Comparison of ENCODE assay signal across 9 mouse cellular contexts in genomic region chr5:112575151-112575915, GRCm38 (mm10). TPM values are rescaled to one million over a fixed set of nuclear protein-coding genes. Genes with fewer than 3 reads are reported as not detected.
DNase-seq lines count a peak whose midpoint lies in the region; TF ChIP-seq lines count a peak whose summit lies in the region.
"Had no signal": no experiment of that assay in that cellular context is flagged by ENCODE, and none has a peak within 500 bp of the region (broad histone marks: within the 10 kb centered on the region; RNA-seq: fewer than 3 reads in every experiment).

No protein-coding gene starts in this region.

- WGBS in thymus, adult 2 months: 16% methylated on average over 12 of the region's 12 CpGs

- H3K27me3 ChIP-seq in thymus, adult 2 months (ENCODE audit: control insufficient read depth, insufficient read depth, low read length): peaks cover 2% of the 10 kb centered on the region; the same call in 1 of the 2 replicates

- DNase-seq in layer of hippocampus, adult 2 months (ENCODE audit: low spot score in 2 of 2): no peak
- no peak for DNase-seq in layer of hippocampus, adult 9-10 months (ENCODE audit: low spot score)
- DNase-seq in brain, embryonic 14.5 days (ENCODE audit: low read depth): peak; percentile 63
- DNase-seq in embryo, embryonic 9.5 days (ENCODE audit: extremely low spot score): peak; percentile 61
- peak; percentile 28 to 36 for DNase-seq in lung, postnatal 4 days
- no peak for DNase-seq in spleen, postnatal 36 days (ENCODE audit: low spot score in 2 of 2)
- DNase-seq in thymus, adult 2 months: no peak
- no peak for DNase-seq in heart, adult 8-10 months (ENCODE audit: low spot score)

- H3K4me1 ChIP-seq in thymus, adult 2 months (replicated peaks; ENCODE audit: control insufficient read depth, insufficient read depth, low read length): no peaks in the 10 kb centered on the region

- H3K27ac ChIP-seq in layer of hippocampus, adult 2 months: peak overlapping the region; percentile 99
- no peak overlapping the region for H3K27ac ChIP-seq in thymus, adult 2 months (ENCODE audit: control insufficient read depth, insufficient read depth, low read length)
- H3K27ac ChIP-seq: liver, embryonic 14.5 days had no signal

- H3K4me3 ChIP-seq in layer of hippocampus, adult 2 months: peak overlapping the region; percentile 69
- no peak overlapping the region for H3K4me3 ChIP-seq in thymus, adult 2 months (ENCODE audit: control insufficient read depth, insufficient read depth, low read length)

- no peaks in the 10 kb centered on the region for H3K36me3 ChIP-seq in thymus, adult 2 months (ENCODE audit: control insufficient read depth, insufficient read depth, low read length)

- TF ChIP-seq CTCF in layer of hippocampus, adult 2 months (conservative IDR thresholded peaks at IDR 0.05): no peak
- TF ChIP-seq CTCF in brain, embryonic 14.5 days (IDR thresholded peaks at IDR 0.05; ENCODE audit: borderline replicate concordance, extremely low read depth, insufficient read depth, insufficient read length): no peak
- TF ChIP-seq CTCF in thymus, adult 2 months (IDR thresholded peaks at IDR 0.05; ENCODE audit: borderline replicate concordance, control insufficient read depth, extremely low read depth, insufficient read depth, low read length, poor library complexity): no peak

- TF ChIP-seq POLR2A in brain, embryonic 14.5 days (IDR thresholded peaks at IDR 0.05; ENCODE audit: borderline replicate concordance, extremely low read depth, insufficient read depth, insufficient read length, poor library complexity, severe bottlenecking): no peak
- no peak for TF ChIP-seq POLR2A in thymus, adult 2 months (IDR thresholded peaks at IDR 0.05; ENCODE audit: control insufficient read depth, extremely low read depth, insufficient read depth, low read length, poor library complexity)

RNA-seq across cellular contexts. Expression of gene Sez6l, which starts 1.7 kb away (rescaled TPM):
- total RNA-seq in layer of hippocampus, adult 2 months (2021): 100 to 1,000 TPM; 233 to 235 TPM
- 87.9 and 114 TPM in 2 replicates for polyA plus RNA-seq in brain, embryonic 14.5 days (2012; rRNA removed)
- polyA plus RNA-seq in thymus, adult 2 months (2012; rRNA removed): 1.5 and 1.8 TPM in 2 replicates
- total RNA-seq in heart, adult 8-10 months (2022): under 1 TPM; 0.08 to 0.22 (median 0.17) TPM

Comparison
In these comparisons a context has a peak if more than half of its experiments do, and no peak if none do; other contexts are left out.
1. DNase-seq: peak in brain, embryonic 14.5 days (single experiment), embryo, embryonic 9.5 days (single experiment) and lung, postnatal 4 days (2 of 2); none in layer of hippocampus, adult 2 months (0 of 2), layer of hippocampus, adult 9-10 months (single experiment), spleen, postnatal 36 days (0 of 2), thymus, adult 2 months (single experiment) and heart, adult 8-10 months (single experiment).
2. RNA of gene Sez6l, which starts 1.7 kb away (total RNA-seq): 233 to 235 TPM in layer of hippocampus, adult 2 months; 0.08 to 0.22 TPM in heart, adult 8-10 months; every median in the first group is over 100 times any median in the second.